Mouse (Mus musculus) left cerebral cortex, adult 2 months (tissue): ENCODE measurements around the gene Arhgef3. TPM values are rescaled to one million over a fixed set of nuclear protein-coding genes. Genes with fewer than 3 reads are reported as not detected.

Experiments used
- DNase-seq, 2 experiments: peaks; one replicate each; pipeline ENCODE4 v3.0.0; 2021 to 2022; ENCODE audit warnings: low spot score in 2 of 2, mixed read lengths in 1 of 2; ENCODE audit errors: extremely low spot score in 1 of 2
- H3K27ac ChIP-seq: fragments of 200-600 bp; 2 replicates; pipeline ENCODE4 v1.8.1; 2022
- H3K4me3 ChIP-seq: fragments of 200-600 bp; 2 replicates; pipeline ENCODE4 v1.8.1; 2022
- CTCF ChIP-seq: fragments of 200-600 bp; IDR thresholded peaks from 2 replicates; pipeline ENCODE4 v1.8.1; 2022; ENCODE audit warnings: antibody characterized with exemption, mild to moderate bottlenecking, moderate library complexity
- intact Hi-C: fragments of 180-260 bp; cut with DNase I; formaldehyde crosslinking; loops from one replicate; pipeline ENCODE4 v1.15.1; 2025
- total RNA-seq, 2 experiments: library from RNA; stranded (reverse); gene quantifications; 2 replicates each; pipeline ENCODE4 v1.2.3; 2021

Arhgef3 gene
- total RNA-seq, 2 experiments from 2014 or later, result 62.0 to 75.0 TPM

GRCm38 (mm10) chr14:27081536-27082275 is 33.0 kb upstream of the Arhgef3 start:
- no peak overlapping the region for H3K27ac ChIP-seq
- TF ChIP-seq CTCF, result no peak
- intact Hi-C loops, result loop anchor here (5.0 kb wide), 1 partner anchor 44 kb away; the partner anchor contains the start of gene Il17rd
- no peak for DNase-seq
- no peak overlapping the region for H3K4me3 ChIP-seq

GRCm38 (mm10) chr14:27085471-27085870 is 29.2 kb upstream of the Arhgef3 start:
- intact Hi-C loops, result no loop called here
- Histone ChIP-seq H3K4me3 (no peak overlapping the region), H3K27ac (no peak overlapping the region)
- DNase-seq, result no peak
- TF ChIP-seq CTCF, result no peak

- no peak for TF ChIP-seq CTCF
- Histone ChIP-seq H3K4me3 (no peak overlapping the region), H3K27ac (no peak overlapping the region)
- intact Hi-C loops, result no loop called here
- DNase-seq, result no peak
Observed at GRCm38 (mm10) chr14:27085999-27086398, 28.7 kb upstream of the Arhgef3 start.

DNA sequence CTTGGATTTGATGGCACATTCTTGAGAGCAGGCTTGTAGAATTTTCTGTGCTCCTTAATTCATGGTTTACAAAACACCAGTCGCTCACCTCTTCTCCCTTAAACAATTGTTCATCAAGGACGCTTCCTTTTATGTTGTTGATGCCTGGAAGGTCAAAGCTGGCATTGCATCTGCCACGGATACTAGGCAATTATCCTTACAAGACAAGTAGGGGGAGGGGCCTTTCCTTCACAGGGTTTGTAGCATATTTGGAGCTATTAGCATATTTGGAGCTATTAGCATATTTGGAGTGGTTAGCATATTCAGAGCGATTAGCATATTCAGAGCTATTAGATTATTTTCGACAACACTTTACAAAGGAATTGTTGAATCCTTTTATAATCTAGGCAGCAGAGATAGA is 20.5 kb upstream of the Arhgef3 start:
- H3K4me3 ChIP-seq, result no peak overlapping the region
- TF ChIP-seq CTCF, result no peak
- H3K27ac ChIP-seq, result no peak overlapping the region
- intact Hi-C loops, result no loop called here
- no peak for DNase-seq

- no peak for TF ChIP-seq CTCF
- DNase-seq, result no peak
- Histone ChIP-seq H3K4me3 (no peak overlapping the region), H3K27ac (no peak overlapping the region)
- intact Hi-C loops, result loop anchor here (2.0 to 5.0 kb wide), 2 partner anchors 65 to 429 kb away; partner anchors contain the start of gene Pde12
Observed at GRCm38 (mm10) chr14:27096133-27096532, 18.6 kb upstream of the Arhgef3 start.

DNA sequence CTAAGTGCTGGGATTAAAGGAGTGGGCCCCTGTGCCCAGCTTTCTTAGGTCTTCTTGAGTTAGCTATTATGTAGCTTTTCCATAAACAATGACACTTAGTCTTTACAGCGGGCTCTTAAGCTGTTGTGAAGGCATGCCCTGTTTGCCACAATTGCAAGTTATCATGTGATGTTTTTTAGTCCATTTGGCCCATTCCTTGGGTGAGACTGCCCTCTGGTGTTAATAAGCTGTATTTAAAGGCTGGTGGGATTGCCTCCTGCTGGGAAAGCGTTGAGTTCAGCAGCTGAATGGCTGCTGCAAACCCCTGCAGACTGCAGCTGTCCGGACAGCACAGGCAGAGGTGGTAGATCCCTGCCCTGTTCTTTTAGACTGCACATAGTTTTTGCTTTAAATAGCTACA is 17.9 kb upstream of the Arhgef3 start:
- TF ChIP-seq CTCF, result peak; percentile 83
- Histone ChIP-seq H3K4me3 (no peak overlapping the region), H3K27ac (no peak overlapping the region)
- peak; percentile 57 to 63 for DNase-seq
- intact Hi-C loops, result loop anchor here (1.0 to 5.0 kb wide), 3 partner anchors 66 to 429 kb away; partner anchors contain the start of gene Pde12

DNA sequence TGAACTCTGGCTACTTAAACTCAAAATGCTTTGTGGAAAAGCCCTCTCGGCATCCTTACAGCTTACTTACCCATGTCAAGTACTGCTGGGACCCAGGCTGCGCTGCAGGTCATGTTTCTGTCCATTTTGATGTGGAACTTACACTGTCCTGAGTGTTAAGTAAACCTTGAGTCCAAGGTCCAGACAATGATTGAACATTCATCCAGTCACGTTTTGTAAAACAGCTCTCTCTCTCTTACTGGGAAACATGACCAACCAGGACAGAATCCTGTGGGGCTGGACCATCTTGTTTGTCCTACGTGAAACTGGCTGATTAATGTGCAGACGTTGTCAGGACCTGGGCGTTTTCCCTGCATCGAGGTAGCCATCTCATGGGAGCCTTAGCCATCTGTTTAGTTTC is 13.0 kb upstream of the Arhgef3 start:
- H3K4me3 ChIP-seq, result no peak overlapping the region
- intact Hi-C loops, result loop anchor here (5.0 to 10.0 kb wide), 2 partner anchors 81 to 127 kb away; partner anchors contain the start of gene Appl1
- no peak overlapping the region for H3K27ac ChIP-seq
- DNase-seq, result no peak
- TF ChIP-seq CTCF, result no peak

DNA sequence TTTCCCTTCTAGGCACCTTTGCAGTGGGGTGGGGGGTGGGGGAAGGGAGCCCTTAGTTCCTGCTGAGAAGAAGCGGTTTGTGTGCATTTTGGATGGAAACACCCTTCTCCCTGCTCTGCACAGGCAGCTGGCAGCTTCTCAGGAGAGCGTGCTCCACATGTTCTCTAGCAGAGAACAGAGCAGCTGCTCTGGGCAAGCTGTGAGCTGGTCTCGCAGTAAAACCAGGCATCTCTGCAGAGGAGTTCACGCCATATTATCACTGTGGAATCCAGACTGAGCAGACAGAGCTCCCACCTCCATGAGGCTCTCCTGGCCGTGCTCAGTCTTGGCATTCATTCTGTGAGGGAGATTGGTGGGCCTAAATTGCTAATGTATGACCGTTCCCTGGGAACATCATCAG is 12.0 kb upstream of the Arhgef3 start:
- DNase-seq, result no peak
- peak overlapping the region; percentile 32; the same call in 1 of the 2 replicates for H3K27ac ChIP-seq
- no peak for TF ChIP-seq CTCF
- no peak overlapping the region for H3K4me3 ChIP-seq
- intact Hi-C loops, result loop anchor here (5.0 to 10.0 kb wide), 2 partner anchors 80 to 128 kb away; partner anchors contain the start of gene Appl1

- intact Hi-C loops, result loop anchor here (10.0 kb wide), 1 partner anchor 131 kb away; the partner anchor contains the start of gene Appl1
- Histone ChIP-seq H3K27ac (peak overlapping the region; percentile 53; the same call in 1 of the 2 replicates), H3K4me3 (no peak overlapping the region)
- no peak for TF ChIP-seq CTCF
- DNase-seq, result peak; percentile 24 to 30
Observed at GRCm38 (mm10) chr14:27105731-27106457, 8.8 kb upstream of the Arhgef3 start.

DNA sequence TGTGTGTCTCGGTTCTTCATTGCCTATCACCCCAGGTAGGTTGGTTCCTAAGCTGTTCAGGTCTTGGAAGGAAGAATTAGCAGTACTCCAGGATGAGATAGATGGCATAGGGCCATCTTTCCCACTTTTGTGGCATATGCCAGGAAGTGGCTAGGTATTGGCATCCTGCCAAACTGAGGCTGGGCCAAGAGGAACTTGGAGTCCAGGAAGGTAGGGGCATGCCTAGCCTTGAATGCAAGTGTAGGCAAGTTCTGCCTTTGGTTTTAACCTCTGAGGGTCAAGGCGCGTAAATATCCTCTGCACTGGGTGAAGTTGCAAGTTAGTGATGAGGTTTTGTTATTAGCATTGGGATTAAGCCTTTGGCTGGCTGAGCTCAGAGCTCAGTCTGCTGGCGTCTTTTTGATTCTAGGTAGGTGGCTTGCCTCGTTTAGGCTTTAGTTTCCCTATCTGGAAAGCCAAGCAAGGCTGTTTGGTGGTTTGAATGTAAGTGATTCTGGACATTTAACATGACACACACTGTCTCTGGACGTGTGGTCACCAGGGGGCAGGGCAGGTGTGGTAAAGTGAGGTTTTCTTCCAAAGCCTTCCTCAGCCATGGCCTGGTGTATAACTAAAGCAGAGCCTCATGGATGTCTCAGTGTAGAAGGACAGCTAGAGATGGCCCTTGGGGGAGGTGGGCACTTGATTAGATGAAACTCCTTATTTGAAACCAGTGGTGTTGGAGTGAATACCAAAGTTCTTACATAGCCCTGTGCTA is 5.8 kb upstream of the Arhgef3 start:
- intact Hi-C loops, result loop anchor here (10.0 kb wide), 1 partner anchor 134 kb away; the partner anchor contains the start of gene Appl1
- TF ChIP-seq CTCF, result no peak; the same call in 1 of the 2 replicates
- no peak for DNase-seq
- H3K4me3 ChIP-seq, result no peak overlapping the region
- H3K27ac ChIP-seq, result no peak overlapping the region

- TF ChIP-seq CTCF, result no peak
- intact Hi-C loops, result loop anchor here (2.0 kb wide), 1 partner anchor 68 kb away; no protein-coding TSS in a partner anchor
- H3K4me3 ChIP-seq, result peak overlapping the region; percentile 49
- no peak overlapping the region for H3K27ac ChIP-seq
- DNase-seq, result no peak
Observed at GRCm38 (mm10) chr14:27115275-27115660, 569 bp downstream of the Arhgef3 start.
